Mouse (Mus musculus): ENCODE measurements at regions not wholly inside any gene's neighbourhood (a gene's known extent, or its start where the extent isn't known, plus 50 kb on each side); places are given as distances from the start of the nearest gene placed in this dataset.

GRCm38 (mm10) chr12:57958527-57958926 lies 253.0 kb upstream of the Sstr1 start:
- TF ChIP-seq SMC3 (IDR thresholded peaks at IDR 0.05; ENCODE audit: low read depth, low read length): no peak
- TF ChIP-seq UBTF (IDR thresholded peaks at IDR 0.05; ENCODE audit: borderline replicate concordance, insufficient read depth, low read depth, low read length): no peak
- TF ChIP-seq BHLHE40 (IDR thresholded peaks at IDR 0.05; ENCODE audit: borderline replicate concordance, low read depth, low read length): no peak
- no peak for TF ChIP-seq RCOR1 (IDR thresholded peaks at IDR 0.05; ENCODE audit: low read depth, low read length)
- TF ChIP-seq EP300 (IDR thresholded peaks at IDR 0.05; ENCODE audit: low read depth in 1 of 2, low read length in 2 of 2): no peak
- TF ChIP-seq KAT2A (conservative IDR thresholded peaks at IDR 0.05; ENCODE audit: low read depth, low read length): no peak
- no peak for TF ChIP-seq CTCF (IDR thresholded peaks at IDR 0.05 in 2 of 3, conservative IDR thresholded peaks at IDR 0.05 in 1 of 3; ENCODE audit: control insufficient read depth in 1 of 3, insufficient read depth in 1 of 3, low read depth in 2 of 3, low read length in 3 of 3, poor library complexity in 1 of 3, severe bottlenecking in 1 of 3)
- TF ChIP-seq ZKSCAN1 (IDR thresholded peaks at IDR 0.05; ENCODE audit: low read depth, low read length): no peak
- TF ChIP-seq SIN3A (IDR thresholded peaks at IDR 0.05; ENCODE audit: low read length): no peak
- no peak for TF ChIP-seq CHD2 (IDR thresholded peaks at IDR 0.05; ENCODE audit: low read length)
